Mouse (Mus musculus) liver, embryonic 16.5 days (tissue): ENCODE results near the gene Eif4e2. TPM values are rescaled to one million over a fixed set of nuclear protein-coding genes. Genes with fewer than 3 reads are reported as not detected.

Experiments
- ATAC-seq: fragments of 200-750 bp; cut with Nextera tagmentation; 2 replicates; pipeline ENCODE4 v1.8.0; 2017; ENCODE audit warnings: low read depth, mild to moderate bottlenecking, moderate number of reproducible peaks, moderate library complexity
- H3K27ac ChIP-seq: fragments of 300-500 bp; sonication (generic); 2 replicates; pipeline ENCODE4 v1.5.1; 2014; ENCODE audit warnings: mild to moderate bottlenecking, low read length
- H3K27me3 ChIP-seq: fragments of 300-500 bp; sonication (generic); 2 replicates; pipeline ENCODE4 v1.6.1; 2014; ENCODE audit warnings: low read depth, low read length, mixed read lengths; ENCODE audit not compliant: control insufficient read depth, insufficient read depth
- H3K36me3 ChIP-seq: fragments of 300-500 bp; sonication (generic); 2 replicates; pipeline ENCODE4 v1.6.1; 2014; ENCODE audit warnings: mild to moderate bottlenecking; ENCODE audit not compliant: control insufficient read depth, insufficient read depth
- H3K4me1 ChIP-seq: fragments of 300-500 bp; sonication (generic); 2 replicates; pipeline ENCODE4 v1.6.1; 2014; ENCODE audit warnings: low read depth, low read length, mixed read lengths; ENCODE audit not compliant: control insufficient read depth
- H3K4me2 ChIP-seq: fragments of 300-500 bp; sonication (generic); 2 replicates; pipeline ENCODE4 v1.6.1; 2014; ENCODE audit warnings: low read depth, low read length, mixed read lengths
- H3K4me3 ChIP-seq: fragments of 300-500 bp; sonication (generic); 2 replicates; pipeline ENCODE4 v1.5.1; 2014; ENCODE audit warnings: low read depth, mild to moderate bottlenecking, low read length
- H3K9ac ChIP-seq: fragments of 300-500 bp; sonication (generic); 2 replicates; pipeline ENCODE4 v1.6.1; 2014; ENCODE audit warnings: low read depth, low read length
- H3K9me3 ChIP-seq: fragments of 300-500 bp; sonication (generic); replicated peaks from 2 replicates; pipeline ENCODE4 v1.6.1; 2016; ENCODE audit warnings: low read length; ENCODE audit not compliant: control insufficient read depth
- WGBS: fragments of 180-500 bp; shearing (Covaris S2); extraction: QIAGEN DNeasy Blood & Tissue Kit; methylation state at CpG from one replicate; pipeline ENCODE4 v1.1.7; 2014; ENCODE audit not compliant: insufficient replicate concordance; 5-methylcytosine and 5-hydroxymethylcytosine counted together
- polyA plus RNA-seq: library from polyadenylated mRNA; unstranded; fragments of >200 nt; fragmentation: Nextera tagmentation; extraction: Ambion mirVana; gene quantifications from 2 replicates; pipeline ENCODE4 v1.2.1, GENCODE M21; 2015

The Eif4e2 gene
- polyA plus RNA-seq, 1 experiment from 2014 or later: 64.2 TPM

DNA sequence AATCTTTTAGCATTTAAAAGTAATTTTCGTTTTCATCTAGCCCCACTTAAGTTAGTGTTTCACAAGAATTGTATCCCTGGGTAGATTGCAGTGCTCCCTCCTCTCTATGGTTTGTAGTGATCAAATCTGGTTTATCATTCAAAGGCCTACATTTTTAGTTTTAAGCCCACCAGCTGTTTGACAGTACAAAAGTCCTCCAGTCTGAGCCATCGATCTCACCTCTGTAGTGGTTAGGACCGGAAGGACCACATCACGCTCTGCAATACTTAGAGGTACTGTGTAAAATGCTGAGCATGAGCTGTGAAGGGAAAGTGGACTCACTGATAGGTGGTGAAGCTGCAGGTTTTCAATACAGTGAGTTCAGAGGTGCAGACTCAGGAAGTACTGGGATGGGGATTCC is 1.0 kb downstream of the Eif4e2 start:
- peak overlapping the region; percentile 99 for H3K9ac ChIP-seq
- peak overlapping the region; percentile 99 for H3K27ac ChIP-seq
- 10% methylated on average over 4 of the region's 4 CpGs for WGBS
- peak overlapping the region; percentile 96 for H3K4me3 ChIP-seq
- no peaks in the 10 kb centered on the region for H3K27me3 ChIP-seq
- ATAC-seq: no peak
- H3K4me2 ChIP-seq: peak overlapping the region; percentile 87
- H3K4me1 ChIP-seq: peaks cover 30% of the 10 kb centered on the region
- no peaks in the 10 kb centered on the region for H3K9me3 ChIP-seq
- H3K36me3 ChIP-seq: no peaks in the 10 kb centered on the region

DNA sequence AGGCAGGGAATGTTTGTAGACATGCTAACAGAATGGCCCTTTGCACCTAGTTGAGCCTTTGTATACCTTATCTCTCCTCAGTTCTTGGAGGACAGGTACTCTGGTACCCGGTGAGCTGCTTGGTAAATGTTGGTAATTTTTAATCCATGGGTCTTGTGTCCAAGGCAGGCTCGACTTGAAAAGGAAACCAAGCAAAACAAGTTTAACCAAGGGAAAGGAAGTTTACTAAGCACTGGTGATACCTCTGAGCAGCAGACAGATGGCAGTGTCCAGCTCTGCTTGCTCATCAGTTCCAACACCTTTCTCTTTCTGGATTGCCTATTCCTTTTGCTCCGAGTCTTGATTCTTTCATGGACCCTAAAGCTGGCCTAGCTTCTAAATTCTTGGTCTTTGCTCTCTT is 4.2 kb downstream of the Eif4e2 start:
- peaks cover 30% of the 10 kb centered on the region for H3K4me1 ChIP-seq
- peaks cover 23% of the 10 kb centered on the region for H3K36me3 ChIP-seq
- H3K4me2 ChIP-seq: no peak overlapping the region; the same call in 1 of the 2 replicates
- H3K9ac ChIP-seq: no peak overlapping the region
- no peak overlapping the region for H3K27ac ChIP-seq
- 50% methylated on average over 3 of the region's 3 CpGs for WGBS
- H3K4me3 ChIP-seq: no peak overlapping the region
- H3K27me3 ChIP-seq: no peaks in the 10 kb centered on the region
- H3K9me3 ChIP-seq: no peaks in the 10 kb centered on the region
- ATAC-seq: no peak

DNA sequence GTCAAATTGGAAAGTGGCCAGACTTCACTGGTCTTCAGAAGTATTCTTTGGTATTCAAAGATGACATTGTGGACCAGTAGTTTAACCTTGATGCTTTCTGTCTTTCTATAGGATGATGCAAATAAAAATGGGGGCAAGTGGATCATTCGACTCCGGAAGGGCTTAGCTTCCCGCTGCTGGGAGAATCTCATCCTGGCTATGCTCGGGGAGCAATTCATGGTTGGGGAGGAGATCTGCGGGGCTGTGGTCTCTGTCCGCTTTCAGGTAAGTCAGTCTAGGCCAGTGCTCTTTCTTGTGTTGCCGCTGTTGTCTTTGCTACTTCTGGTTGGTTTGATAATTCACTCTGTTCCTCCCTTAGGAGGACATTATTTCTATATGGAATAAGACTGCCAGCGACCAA is 12.0 kb downstream of the Eif4e2 start:
- Histone ChIP-seq H3K27me3 (no peaks in the 10 kb centered on the region), H3K9me3 (no peaks in the 10 kb centered on the region), H3K4me3 (no peak overlapping the region), H3K27ac (no peak overlapping the region), H3K4me1 (no peaks in the 10 kb centered on the region; the same call in 1 of the 2 replicates), H3K9ac (no peak overlapping the region), H3K4me2 (no peak overlapping the region), H3K36me3 (peaks cover 58% of the 10 kb centered on the region)
- ATAC-seq: no peak
- WGBS: 84% methylated on average over 8 of the region's 8 CpGs

DNA sequence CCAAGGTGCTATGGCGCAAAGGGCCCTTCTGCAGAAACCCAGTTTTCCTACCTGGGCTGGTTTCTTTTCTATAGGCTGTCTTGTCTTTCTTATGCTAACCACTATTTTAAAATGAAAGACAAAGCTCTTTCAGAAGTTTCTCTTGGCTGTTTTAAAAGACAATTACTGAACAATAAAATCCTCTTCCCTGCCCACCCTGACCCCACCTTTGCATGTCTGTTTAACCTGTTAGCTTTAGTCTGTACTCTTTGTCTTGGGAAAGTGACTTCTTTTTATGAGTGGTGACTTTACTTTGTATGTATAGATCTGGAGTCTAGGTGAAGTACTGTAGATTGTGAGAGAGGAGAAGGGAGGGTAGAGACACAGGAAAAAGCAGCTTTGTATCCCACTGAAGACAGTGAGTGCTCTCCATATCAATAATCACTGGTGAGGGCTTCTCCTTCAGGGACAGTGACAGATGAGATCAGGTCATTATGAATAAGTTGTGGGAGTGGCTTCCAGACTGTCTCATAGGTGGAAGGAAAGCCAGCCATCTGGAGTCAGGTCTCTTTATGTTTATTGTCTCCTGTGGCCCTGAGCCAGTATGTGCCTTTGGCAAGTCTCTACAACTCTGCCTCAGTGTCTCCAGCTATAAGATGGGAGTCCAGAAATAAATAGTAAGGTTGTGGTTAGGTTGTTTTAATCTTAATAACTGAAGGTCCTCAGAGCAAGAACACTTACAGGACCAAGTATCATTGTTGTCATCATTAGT is 12.9 kb downstream of the Eif4e2 start:
- Histone ChIP-seq H3K4me3 (no peak overlapping the region), H3K27ac (no peak overlapping the region), H3K36me3 (peaks cover 51% of the 10 kb centered on the region), H3K4me1 (no peaks in the 10 kb centered on the region; the same call in 1 of the 2 replicates), H3K4me2 (no peak overlapping the region), H3K9me3 (no peaks in the 10 kb centered on the region), H3K9ac (no peak overlapping the region), H3K27me3 (no peaks in the 10 kb centered on the region)
- 89% methylated on average over 1 of the region's 1 CpGs for WGBS
- ATAC-seq: no peak

DNA sequence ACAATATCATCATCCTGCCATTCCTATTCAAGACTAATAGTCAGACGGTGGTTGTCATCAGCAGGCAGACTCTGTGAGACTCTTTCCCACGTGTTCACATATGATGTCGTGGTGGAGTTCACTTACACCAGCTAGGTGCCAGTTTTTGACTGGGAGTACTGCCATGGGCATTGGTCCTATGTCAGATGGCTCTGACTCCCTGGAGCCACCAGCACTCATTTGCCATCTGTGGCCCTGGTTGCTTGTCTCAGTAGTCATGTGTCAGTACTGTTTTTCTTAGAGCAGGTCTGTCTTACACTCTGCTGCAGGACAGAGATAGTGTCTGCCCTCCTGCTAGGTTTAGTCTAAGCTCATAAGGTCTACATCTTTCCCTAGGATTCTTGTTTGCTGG is 13.4 kb downstream of the Eif4e2 start:
- WGBS: 77% methylated on average over 3 of the region's 3 CpGs
- H3K4me1 ChIP-seq: no peaks in the 10 kb centered on the region; the same call in 1 of the 2 replicates

DNA sequence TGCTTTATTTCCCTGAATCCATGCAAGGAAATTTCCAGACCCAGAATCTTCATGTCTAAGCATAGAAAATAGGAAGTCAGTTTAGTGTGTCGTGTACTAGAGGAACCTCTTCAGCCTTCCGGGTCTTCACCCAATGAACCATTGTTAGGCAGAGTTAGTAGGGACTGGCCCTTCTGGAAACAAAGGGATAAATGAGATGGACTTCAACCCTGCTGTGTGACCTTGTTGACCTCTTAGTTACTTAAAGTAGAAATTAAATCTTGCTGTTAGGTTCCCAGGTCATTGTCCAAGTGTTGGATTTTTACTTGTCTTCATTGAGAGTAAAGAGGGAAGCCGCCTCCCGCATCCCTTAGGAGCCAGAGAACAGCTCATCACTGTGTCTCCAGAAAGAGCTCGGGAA is 16.9 kb downstream of the Eif4e2 start:
- WGBS: 72% methylated on average over 5 of the region's 5 CpGs
- H3K36me3 ChIP-seq: peaks cover 29% of the 10 kb centered on the region
- ATAC-seq: no peak
- no peaks in the 10 kb centered on the region; the same call in 1 of the 2 replicates for H3K4me1 ChIP-seq
- no peak overlapping the region for H3K27ac ChIP-seq
- H3K9ac ChIP-seq: no peak overlapping the region
- H3K27me3 ChIP-seq: no peaks in the 10 kb centered on the region
- H3K4me3 ChIP-seq: no peak overlapping the region
- no peak overlapping the region for H3K4me2 ChIP-seq
- no peaks in the 10 kb centered on the region for H3K9me3 ChIP-seq

More for the DNA sequence above, 13.4 kb downstream of the Eif4e2 start:
- H3K4me3 ChIP-seq: no peak overlapping the region
- no peak overlapping the region for H3K4me2 ChIP-seq
- peaks cover 46% of the 10 kb centered on the region for H3K36me3 ChIP-seq
- H3K27me3 ChIP-seq: no peaks in the 10 kb centered on the region
- H3K9me3 ChIP-seq: no peaks in the 10 kb centered on the region
- H3K9ac ChIP-seq: no peak overlapping the region
- no peak overlapping the region for H3K27ac ChIP-seq
- ATAC-seq: no peak

DNA sequence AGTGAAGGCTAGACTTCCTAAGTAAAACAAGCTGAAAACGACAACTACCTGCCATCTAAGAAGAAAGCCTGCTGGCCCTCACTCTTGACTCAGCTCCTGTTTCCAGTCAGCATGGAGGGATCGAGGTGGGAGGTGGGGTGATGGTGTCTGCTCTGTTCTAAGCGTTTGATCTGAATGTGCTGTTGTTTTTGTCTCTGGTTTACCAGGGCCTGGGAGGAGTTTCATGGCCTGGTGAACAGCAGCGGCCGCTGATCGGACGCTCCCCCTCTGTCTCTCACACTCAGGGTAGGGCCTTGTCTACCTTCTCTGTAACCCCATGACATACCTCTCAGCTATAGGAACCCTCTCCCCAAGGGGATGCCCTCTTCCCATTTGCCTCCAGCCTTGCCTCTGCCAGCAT is 18.5 kb downstream of the Eif4e2 start:
- Histone ChIP-seq H3K4me1 (no peaks in the 10 kb centered on the region; the same call in 1 of the 2 replicates), H3K9ac (no peak overlapping the region), H3K4me3 (no peak overlapping the region), H3K36me3 (peaks cover 13% of the 10 kb centered on the region), H3K27me3 (no peaks in the 10 kb centered on the region), H3K27ac (no peak overlapping the region), H3K4me2 (no peak overlapping the region), H3K9me3 (no peaks in the 10 kb centered on the region)
- 73% methylated on average over 7 of the region's 7 CpGs for WGBS
- no peak for ATAC-seq

DNA sequence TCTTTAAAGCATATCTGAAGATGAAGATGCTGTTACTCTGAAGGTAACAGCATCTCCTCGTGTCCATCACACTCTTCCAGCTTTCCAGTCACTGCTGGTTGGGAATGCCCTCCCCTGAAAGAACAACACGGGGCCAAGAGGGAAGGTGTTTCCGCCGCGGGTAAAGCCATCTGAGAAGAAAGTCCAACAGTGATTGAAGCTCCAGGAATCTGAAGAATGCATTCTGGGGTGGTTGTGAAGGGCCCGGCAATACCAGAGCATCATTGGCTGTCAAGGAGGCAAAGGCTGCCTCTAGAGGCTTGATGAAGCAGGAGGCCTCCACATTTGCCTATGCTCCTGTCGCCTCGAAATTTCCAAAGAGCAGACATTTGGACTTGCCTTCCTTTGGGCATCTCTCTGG is 25.3 kb downstream of the Eif4e2 start:
- H3K27ac ChIP-seq: no peak overlapping the region
- H3K9ac ChIP-seq: no peak overlapping the region
- H3K36me3 ChIP-seq: peaks cover 2% of the 10 kb centered on the region; the same call in 1 of the 2 replicates
- 57% methylated on average over 8 of the region's 8 CpGs for WGBS
- no peak overlapping the region for H3K4me2 ChIP-seq
- H3K27me3 ChIP-seq: no peaks in the 10 kb centered on the region
- ATAC-seq: no peak
- H3K9me3 ChIP-seq: no peaks in the 10 kb centered on the region
- H3K4me3 ChIP-seq: no peak overlapping the region
- H3K4me1 ChIP-seq: no peaks in the 10 kb centered on the region

DNA sequence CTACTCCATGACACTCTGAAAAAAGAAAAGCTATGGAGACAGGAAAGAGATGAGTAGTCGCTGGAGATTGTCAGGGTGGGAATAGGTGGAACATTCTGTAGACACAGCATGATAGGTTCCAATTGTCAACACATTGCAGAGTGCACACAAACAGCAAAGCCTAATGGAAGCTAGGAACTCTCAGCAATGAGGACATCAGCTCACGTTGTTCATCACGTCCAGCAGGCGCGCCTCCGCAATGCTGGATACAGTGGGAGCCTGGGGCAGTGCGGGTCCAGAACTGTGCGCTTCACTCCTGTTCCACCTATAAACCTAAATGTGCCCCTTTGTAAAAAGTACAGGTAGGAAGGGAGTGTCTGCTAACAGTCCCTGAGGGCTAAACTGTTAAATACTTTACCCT is 29.3 kb downstream of the Eif4e2 start:
- no peak for ATAC-seq
- Histone ChIP-seq H3K9me3 (no peaks in the 10 kb centered on the region), H3K4me1 (peaks cover 4% of the 10 kb centered on the region), H3K36me3 (peaks cover 2% of the 10 kb centered on the region; the same call in 1 of the 2 replicates), H3K4me3 (no peak overlapping the region), H3K27me3 (no peaks in the 10 kb centered on the region), H3K27ac (no peak overlapping the region), H3K9ac (no peak overlapping the region), H3K4me2 (no peak overlapping the region)
- WGBS: 84% methylated on average over 8 of the region's 8 CpGs
